Mouse (Mus musculus): ENCODE results near the gene Pdlim5.
"Not testable (repeated sequence)": the region's sequence is repeated elsewhere in the genome, so short reads cannot be mapped to it uniquely, and the experiment has no call there.

Gene Pdlim5

DNA sequence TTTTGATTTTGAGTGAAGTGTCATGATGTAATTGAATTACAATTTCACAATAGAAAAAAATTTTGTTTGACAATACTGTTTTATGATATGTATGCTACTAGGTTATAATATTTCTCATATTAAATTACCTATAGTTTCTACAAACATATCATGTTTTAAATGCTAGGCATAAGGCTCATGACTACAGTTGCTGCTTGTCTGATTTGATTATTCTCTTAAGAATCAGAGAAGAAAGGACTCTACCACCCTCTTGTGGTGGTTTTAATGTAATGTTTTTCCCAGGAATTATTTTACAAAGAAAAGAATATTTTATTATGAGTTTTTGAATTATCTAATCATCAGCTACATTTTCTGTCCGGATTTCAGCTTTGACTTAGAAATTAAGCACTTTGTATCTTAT, 120.5 kb downstream of the Pdlim5 start:
- DNase-seq (ENCODE audit: low spot score), result no peak

DNA sequence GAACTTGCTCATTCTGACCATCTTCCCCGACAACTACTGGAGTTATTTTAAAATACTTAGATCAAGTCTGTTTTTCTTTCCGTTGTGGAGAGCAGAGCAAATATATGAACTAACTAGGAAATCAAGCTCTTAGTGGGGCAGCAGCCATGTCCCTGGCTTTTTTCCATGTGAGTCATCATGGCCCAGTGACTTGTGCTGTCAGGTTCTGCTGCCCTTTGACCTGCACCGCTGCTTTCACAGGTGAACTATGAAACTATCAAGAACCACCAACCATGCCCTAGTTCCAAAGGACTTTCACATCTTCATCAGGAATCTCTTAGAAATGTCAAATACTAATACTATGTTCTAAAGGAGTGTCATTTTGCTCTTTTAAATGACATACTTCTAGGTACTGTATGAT, 121.0 kb downstream of the Pdlim5 start:
- no peak for DNase-seq (ENCODE audit: low spot score)

DNA sequence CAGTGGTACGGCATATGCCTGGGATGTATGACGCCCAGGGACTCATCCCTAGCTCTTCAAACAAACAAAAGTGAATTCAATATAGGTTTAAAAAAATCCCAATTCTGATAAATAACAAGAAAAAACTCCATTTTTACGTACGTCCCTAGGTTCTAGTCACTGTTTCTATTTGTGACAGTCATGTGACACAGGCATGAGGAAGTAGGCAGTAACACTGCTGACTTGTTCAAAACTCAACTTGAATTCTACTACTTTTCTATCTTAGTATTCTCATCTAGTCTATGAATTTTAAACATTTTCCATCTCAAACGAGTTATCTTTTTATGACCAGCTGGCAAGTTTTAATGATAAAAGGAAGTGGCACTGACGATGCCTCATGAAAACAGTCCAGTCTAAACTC, 122.2 kb downstream of the Pdlim5 start:
- DNase-seq (ENCODE audit: low spot score), result no peak

DNA sequence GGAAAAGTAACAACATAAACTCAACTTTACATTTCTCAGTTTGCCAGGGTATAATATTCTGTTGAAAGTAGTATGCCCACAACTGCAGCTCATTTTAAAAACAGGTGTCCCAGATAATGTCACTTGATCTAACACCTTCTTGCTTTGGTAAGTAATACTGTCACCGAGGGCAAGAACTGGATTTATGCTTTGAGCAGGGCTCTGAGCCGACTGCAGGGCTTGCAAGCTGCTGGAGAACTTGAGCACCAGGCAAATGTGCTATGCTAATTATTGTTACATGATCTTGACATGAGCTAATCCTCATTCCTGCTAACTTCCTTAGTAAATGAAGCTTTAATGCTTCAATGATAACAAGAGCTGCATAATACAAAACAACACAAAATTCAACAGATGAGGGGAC, 139.1 kb downstream of the Pdlim5 start:
- no peak for DNase-seq (ENCODE audit: low spot score)

DNA sequence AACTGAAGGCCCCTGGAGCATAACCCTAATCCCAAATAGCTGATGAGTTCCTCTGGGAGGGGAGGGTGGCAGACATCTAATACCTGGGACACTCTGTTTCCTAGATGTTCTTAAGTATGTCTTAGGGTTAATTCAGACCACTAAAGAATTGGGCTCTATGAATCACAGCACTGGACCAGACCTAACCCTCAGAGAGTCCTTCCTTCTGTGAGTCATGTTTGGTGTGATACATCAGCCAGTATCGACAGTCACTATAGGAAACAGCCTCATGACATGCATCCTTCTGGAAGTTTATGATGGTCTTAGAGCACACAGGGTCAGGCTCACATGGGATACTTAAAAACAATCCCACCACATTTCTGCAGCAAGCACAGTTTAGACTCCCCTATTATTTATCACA, 143.4 kb downstream of the Pdlim5 start:
- no peak for DNase-seq (ENCODE audit: low spot score)

DNA sequence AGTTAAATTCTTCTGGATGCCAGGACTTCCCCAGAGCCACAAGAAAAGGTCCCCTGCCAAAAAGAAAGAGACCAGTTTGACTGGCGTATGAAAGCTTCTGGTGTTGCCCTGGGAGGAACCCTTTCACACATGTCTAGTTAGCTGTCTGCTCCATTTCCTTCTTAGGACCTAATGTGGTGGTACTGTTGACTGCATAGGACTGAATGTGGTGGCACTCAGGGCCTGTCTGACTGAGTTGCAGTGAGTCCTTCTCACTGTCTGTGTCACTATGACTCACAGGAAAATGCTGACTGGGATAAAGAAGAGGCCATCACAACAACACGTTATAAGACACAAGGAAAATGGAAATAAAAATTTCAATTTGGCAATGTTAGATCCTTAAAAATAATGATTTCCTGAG, 146.0 kb downstream of the Pdlim5 start:
- no peak for DNase-seq (ENCODE audit: low spot score)

DNA sequence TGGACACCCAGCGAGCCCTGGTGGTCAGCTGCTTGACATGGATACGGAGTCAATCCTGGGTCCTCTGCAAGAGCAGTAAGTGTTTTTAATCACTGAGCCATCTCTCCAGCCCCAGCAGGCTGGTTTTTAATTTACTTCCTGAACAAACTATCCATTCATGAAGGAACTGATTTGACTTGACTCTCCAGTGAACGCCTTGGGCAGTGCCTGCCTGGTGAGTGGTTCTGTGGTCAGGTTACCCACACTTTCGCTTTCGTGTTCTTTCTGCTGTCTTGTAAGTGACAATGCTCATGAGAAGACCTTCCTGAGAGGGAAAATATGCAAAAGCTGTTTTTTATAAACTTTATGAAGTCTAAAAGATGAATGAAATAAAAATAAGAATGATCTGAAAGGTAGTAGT, 152.2 kb downstream of the Pdlim5 start:
- no peak for DNase-seq (ENCODE audit: low spot score)

DNA sequence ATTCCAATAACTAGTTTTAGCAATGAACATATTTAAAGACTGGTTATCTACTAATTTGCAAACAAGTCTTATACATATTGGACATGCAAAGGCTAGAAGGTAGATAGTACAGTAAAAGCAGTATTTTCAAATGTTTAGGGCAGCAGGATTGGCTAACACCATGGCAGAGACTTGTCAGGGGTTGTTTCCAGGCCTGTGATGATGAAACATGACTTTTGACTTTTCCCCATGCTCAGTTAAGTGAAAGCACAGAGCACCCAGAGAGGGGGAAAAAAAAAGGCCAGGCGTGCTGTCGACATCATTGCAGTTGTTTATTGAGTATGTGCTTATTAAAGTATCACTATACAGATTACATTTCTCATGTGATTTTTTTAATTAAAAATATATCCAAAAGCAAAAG, 156.2 kb downstream of the Pdlim5 start:
- no peak for DNase-seq (ENCODE audit: low spot score)

DNA sequence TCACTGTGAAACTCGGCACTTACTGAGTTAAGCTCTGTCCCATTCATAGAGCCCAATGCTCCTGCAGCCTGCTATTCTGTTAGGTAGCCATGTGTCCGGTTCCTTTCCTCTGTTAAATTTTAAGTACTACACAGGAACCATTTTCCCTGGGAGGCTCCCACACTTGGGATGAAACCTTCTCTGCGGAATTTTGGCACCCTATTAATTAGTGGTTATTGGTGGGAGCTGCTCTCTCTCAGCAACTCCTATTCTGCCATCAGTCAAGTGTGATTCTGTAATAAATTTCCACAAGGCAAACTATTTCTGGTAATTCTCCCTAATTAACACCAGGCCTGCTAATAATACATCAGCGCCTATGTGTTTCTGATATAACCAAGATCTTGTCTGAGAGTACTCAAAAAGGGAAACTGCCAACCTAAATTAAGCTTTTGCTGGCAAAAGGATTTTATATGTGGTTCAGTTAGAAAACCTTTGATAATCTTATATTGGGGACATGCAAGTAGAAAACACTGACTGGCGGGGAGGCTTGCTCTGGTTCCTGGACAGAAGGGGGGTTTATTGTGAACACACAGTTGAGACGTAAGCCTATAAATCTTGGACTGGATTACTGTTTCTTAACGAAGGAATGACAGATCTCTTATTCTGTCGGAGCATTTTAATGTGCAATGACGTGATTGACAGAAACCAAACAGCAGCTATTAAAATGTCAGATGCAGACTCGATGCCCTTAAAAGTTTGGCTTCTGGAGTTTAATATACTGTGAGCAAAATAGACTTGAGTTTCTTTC, 157.0 kb downstream of the Pdlim5 start:
- DNase-seq (ENCODE audit: low spot score), result no peak

DNA sequence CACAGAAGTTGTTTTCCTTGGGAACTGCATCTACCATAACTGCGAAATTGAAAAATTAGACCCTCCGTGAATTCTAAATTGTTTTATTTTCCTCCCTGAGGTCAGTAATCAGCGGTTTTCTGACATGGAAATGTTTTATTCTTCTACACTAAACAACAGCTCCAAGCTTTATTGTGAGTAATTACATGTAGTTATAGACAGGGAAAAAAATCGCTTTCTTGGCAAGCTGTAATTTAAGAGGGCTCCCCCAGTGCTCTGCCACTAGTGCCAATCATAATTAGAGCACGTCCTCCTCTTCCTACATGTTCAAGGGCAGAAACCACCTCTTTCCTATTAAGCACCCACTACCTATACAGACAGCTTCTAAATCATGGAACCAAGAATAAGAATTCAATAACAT, 157.9 kb downstream of the Pdlim5 start:
- DNase-seq (ENCODE audit: low spot score), result no peak

DNA sequence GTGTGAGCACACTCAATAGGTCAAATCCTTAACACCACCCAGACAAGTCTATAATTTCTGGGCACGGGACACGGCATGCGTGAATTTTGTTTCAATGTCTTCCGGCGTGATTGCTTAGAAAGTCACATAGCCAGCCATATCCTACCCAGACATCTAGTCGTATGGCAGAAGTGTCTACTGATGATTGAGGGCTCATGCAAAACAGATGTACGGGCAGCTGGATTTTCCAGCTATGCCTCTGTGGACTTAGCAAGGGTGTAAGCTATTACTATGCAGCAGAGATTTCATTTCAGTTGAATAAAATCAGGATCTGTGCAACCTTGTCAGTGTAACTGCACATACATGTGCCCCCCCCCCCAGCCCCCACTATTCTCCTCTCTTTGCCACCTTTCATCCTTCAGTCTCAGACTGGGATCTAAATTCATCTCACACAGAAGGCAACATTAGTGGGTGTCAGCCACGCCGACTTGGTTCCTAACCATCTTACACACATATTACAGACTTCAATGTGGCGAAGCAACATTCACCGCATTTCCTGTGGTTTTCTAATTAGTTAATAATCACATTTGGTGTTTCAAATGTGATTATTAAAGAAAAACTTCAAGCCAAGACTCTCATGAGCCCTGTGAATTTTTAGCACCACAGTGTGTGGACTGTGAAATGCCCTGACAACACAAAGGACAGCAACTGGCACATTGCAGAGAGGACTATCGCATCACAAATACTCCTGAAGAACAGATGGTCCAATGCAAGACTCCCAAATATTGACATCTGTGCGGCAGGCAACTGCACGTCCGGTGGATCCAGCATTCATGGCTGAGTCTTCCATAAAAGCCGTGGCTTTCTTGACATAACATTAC, 161.7 kb downstream of the Pdlim5 start:
- DNase-seq (ENCODE audit: low spot score), result no peak

DNA sequence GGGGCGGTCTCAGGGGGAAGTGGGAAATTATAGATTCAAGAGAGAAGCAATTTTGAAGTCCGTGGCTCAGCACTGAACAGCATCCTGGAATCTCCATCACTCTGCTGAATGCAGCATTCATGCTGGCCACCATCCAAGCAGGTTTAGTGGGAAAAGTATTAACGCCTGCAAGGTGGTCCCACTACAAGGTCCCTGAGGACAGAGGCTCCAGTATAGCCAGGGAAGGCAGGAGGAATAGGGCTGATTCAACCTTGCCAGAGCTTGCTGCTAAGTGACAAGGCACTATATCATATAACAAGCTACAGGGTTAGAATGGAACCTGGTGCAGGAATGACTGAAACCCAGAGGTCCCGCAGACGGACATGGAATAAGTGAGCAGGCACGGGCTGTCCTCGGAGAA, 166.8 kb downstream of the Pdlim5 start:
- DNase-seq (ENCODE audit: low spot score), result no peak

DNA sequence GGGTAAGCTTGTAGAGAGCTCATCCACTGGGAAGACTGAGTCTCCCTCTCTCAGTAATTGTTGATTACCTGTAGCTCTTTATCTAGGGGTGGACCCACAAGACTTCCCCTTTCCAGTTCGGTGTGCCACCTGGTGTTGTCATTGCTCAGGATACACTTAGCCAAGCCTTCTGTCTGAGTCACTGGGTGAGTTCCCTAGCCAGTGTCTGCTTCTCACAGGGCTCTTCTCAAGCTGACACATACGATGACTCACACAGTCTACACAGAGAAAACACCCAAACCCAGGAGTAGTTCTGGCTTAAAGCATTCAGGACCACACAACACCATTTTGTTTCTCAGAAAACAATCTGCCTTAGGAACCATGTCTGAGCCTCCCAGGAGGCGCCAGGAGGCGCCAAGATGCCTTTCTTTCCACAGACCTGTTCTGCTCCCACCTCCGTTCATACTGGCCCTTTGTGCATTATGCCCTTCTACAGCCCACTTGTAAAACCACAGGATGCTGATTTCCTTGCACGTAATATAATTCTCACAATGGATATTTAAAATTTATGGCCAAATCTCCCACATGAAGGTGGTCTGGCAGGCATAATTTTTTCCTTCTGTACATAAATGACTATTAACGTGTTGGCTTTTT, 172.9 kb downstream of the Pdlim5 start:
- DNase-seq (ENCODE audit: low spot score), result no peak

DNA sequence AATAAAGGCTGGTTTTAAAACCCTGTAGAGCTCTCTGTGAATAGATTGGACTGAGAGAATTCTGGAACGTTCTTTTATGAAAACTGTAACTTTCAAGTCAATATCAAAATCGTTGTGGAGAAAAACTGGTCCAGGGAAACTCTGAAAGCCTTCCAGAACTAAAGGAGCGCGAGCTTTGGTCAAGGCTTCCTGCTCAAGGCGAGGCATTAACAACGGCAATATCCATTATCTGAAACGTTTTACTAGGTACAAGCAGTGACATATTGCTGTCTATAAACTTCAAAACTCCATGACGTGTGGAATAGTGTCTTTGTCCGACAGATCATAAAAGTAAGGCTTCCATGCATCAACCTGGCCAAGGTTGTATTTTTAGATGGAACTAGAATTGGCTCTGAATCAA, 175.6 kb downstream of the Pdlim5 start:
- DNase-seq (ENCODE audit: low spot score), result no peak

DNA sequence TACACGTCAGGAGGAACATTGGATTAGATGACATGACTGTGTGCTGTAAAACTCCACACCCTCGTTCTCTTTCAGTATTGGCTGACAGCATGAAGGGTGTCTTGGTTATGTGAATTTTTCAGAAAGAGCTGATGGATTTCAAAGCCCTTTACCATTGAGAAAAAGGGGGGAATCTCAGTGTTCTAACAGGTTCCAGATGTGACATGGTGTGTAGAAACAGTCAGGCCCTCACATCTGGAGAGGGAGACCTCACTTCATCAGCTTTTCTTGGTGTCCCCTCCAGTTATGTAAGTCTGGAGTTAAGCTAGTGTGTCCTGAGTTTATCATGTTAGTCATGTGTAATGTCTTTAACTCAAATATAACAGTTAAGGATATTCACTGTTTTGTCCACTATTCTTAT, 182.7 kb downstream of the Pdlim5 start:
- no peak for DNase-seq (ENCODE audit: low spot score)

DNA sequence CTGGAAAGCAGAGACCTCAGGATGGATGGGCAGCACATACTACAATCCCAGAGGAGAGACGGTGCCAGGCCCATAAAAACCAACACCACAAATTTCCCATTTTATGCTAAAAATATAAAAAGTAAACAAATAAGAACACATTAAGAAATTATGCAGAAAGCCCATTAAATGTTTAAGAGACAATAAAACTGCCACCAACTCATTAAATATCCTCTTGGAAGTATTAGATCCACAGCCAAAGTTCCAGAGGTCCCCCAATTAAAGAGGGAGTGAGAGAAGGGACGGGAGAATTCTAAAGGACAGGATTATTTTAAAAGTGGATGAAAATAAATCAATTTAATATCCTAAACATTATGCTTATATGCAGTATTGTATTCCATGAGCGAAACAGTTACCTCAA, 183.3 kb downstream of the Pdlim5 start:
- DNase-seq (ENCODE audit: low spot score), result no peak

DNA sequence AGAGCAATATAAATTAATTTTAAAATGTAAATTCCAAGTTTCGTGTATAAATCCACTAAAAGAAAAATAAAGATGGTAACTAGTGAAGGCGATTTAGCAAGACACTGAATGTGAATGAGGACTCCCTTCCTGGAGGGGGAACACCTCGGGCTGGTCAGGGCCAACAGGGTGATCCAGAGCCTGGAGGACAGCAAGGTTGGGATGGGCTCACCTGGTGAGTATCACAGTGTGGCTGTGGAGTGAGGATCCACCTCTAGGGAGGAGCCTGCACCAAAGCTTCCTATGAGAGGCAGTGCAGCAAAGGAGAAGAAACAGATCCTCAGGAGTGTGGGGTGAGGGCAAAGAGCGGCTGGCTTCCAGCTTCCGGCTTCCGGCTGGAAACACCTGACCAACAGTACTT, 185.5 kb downstream of the Pdlim5 start:
- DNase-seq (ENCODE audit: low spot score), result no peak

DNA sequence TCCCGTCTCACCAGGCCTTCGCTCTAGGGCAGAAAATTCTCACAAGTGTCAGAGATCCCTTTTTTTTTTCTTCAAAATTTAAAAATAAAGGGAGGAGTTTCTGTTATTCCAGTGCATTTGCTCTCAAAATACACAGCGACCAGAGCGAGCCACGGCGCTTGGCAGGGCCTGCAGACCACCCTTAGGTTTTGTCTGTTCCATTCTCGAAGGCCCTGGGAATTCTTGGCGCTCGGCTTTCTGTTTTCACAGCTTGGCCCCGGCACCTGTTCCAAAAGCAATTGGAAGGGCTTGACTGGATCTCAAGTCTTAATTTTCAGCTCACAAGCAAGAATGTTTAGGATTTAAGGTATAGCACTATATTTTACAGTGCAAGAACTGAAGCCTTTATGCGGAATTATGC, 186.4 kb downstream of the Pdlim5 start:
- no peak for DNase-seq (ENCODE audit: low spot score)

DNA sequence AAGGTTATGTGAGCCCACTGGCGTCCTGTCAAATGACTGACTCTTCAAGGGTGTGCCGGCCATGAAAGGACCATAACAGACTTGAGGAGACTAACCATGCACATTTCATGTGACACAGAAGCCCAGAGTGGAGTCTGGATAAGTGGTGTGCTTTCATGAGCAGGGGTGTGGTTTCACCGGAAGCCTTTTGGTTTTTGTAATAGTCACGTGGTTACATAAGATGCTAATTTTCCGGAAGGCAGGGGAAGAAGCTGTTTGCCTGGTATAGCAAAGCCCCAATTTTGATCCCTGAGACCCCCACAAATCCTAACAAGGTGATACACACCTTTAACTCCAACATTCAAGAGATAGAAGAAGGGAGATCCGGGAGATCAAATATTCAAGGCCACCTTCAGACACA, 188.0 kb downstream of the Pdlim5 start:
- DNase-seq (ENCODE audit: low spot score), result no peak

DNA sequence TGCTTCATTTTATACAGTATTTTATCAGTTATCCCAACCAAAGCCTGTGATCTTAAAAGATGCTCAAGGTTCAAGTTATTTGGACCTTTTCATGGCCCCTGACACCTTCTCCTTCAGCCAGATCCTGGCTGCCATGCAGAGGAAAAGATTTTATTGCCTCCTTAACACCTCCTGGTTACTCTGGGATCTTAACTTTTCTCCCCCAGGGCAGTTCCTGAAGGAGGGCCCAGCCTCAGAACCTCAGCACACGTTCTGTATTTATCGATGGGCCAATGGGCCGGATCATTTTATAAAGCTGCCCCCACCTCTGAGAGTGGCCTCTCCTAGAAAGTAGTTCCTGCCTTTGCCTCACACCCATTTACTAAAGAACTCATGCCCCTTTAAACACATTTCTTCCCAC, 189.2 kb downstream of the Pdlim5 start:
- no peak for DNase-seq (ENCODE audit: low spot score)

DNA sequence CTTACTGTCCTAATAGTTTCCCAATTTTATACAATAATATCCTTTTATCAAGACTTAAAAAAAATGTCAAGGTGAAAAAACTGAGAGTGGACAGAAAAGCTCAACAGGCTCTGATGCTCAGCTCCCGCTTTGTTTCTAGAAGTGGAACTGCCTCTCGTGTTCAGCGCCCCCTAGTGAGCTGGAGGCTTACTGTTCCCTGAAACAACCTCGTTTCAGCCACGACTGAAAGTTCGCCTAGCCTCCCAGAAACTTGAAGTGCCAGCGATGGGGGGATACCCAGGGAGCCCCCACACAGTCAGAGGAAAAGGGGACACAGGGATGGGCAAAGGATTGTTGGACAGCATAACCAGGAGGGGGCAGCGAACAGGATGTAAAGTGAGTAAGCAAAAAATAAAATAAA, 199.4 kb downstream of the Pdlim5 start:
- DNase-seq (ENCODE audit: low spot score), result no peak

DNA sequence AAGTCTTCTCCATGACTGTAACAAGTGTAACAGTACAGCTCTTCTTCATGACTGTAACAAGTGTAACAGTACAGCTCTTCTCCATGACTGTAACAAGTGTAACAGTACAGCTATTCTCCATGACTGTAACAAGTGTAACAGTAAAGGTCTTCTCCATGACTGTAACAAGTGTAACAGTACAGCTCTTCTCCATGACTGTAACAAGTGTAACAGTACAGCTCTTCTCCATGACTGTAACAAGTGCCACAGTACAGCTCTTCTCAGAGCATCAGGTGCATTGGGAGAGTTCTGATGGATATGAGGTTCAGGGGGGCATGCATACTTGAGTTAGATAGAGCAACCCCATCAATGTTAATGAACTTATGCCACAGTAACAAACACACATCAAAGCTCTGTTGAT, 203.9 kb downstream of the Pdlim5 start:
- not testable (repeated sequence) for DNase-seq (ENCODE audit: low spot score)

Data from testis, postnatal 10 days (tissue).